Mouse (Mus musculus) heart, postnatal 0 days (tissue): Measurements from ENCODE around the gene Mapre1. TPM values are rescaled to one million over a fixed set of nuclear protein-coding genes. Genes with fewer than 3 reads are reported as not detected.

ENCODE experiments used
- ATAC-seq: fragments of 200-750 bp; cut with Nextera tagmentation; 2 replicates; pipeline ENCODE4 v1.8.0; 2017; ENCODE audit warnings: low read depth, moderate number of reproducible peaks, moderate library complexity; ENCODE audit not compliant: insufficient read depth
- DNase-seq: peaks from one replicate; pipeline ENCODE4 v3.0.0-alpha.2; 2016; ENCODE audit warnings: low spot score
- H3K27ac ChIP-seq: fragments of 300-500 bp; sonication (generic); 2 replicates; pipeline ENCODE4 v1.5.1; 2014; ENCODE audit warnings: low read depth, mild to moderate bottlenecking
- H3K27me3 ChIP-seq: fragments of 300-500 bp; sonication (generic); 2 replicates; pipeline ENCODE4 v1.6.1; 2014; ENCODE audit warnings: low read length, mixed read lengths; ENCODE audit not compliant: control insufficient read depth, insufficient read depth
- H3K36me3 ChIP-seq: fragments of 300-500 bp; sonication (generic); replicated peaks from 2 replicates; pipeline ENCODE4 v1.6.1; 2014; ENCODE audit warnings: low read length, mixed read lengths; ENCODE audit not compliant: control insufficient read depth, insufficient read depth
- H3K4me1 ChIP-seq: fragments of 300-500 bp; sonication (generic); 2 replicates; pipeline ENCODE4 v1.6.1; 2014; ENCODE audit warnings: antibody characterized with exemption; ENCODE audit not compliant: control insufficient read depth, insufficient read depth
- H3K4me2 ChIP-seq: fragments of 300-500 bp; sonication (generic); 2 replicates; pipeline ENCODE4 v1.6.1; 2014; ENCODE audit warnings: low read depth, mild to moderate bottlenecking, low read length, moderate library complexity
- H3K4me3 ChIP-seq: fragments of 300-500 bp; sonication (generic); 2 replicates; pipeline ENCODE4 v1.5.1; 2014; ENCODE audit warnings: low read depth, low read length
- H3K9ac ChIP-seq: fragments of 300-500 bp; sonication (generic); replicated peaks from 2 replicates; pipeline ENCODE4 v1.6.1; 2014; ENCODE audit warnings: low read depth, low read length, mixed read lengths
- H3K9me3 ChIP-seq: fragments of 300-500 bp; sonication (generic); replicated peaks from 2 replicates; pipeline ENCODE4 v1.6.1; 2016; ENCODE audit warnings: low read length; ENCODE audit not compliant: control insufficient read depth
- CTCF ChIP-seq: IDR thresholded peaks from 2 replicates; pipeline ENCODE4 v1.5.1; 2016; ENCODE audit warnings: antibody characterized with exemption, control low read depth, low read depth
- EP300 ChIP-seq: IDR thresholded peaks from 2 replicates; pipeline ENCODE4 v1.6.1; 2016; ENCODE audit warnings: antibody characterized with exemption, low read depth
- WGBS: fragments of 180-500 bp; shearing (Covaris S2); extraction: QIAGEN DNeasy Blood & Tissue Kit; methylation state at CpG from one replicate; pipeline ENCODE4 v1.1.7; 2014; 5-methylcytosine and 5-hydroxymethylcytosine counted together
- polyA plus RNA-seq: library from polyadenylated mRNA; unstranded; fragments of >200 nt; fragmentation: Nextera tagmentation; extraction: Ambion mirVana; gene quantifications from 2 replicates; pipeline ENCODE4 v1.2.1, GENCODE M21; 2015
- total RNA-seq: library from RNA; depleted of rRNA; stranded (reverse); fragments of >200 nt; gene quantifications from 2 replicates; pipeline ENCODE4 v1.2.3, GENCODE M21; 2014; ENCODE audit warnings: low replicate concordance; rRNA removed

Mapre1 gene
- total and polyA plus RNA-seq, 2 experiments from 2014 or later = 36.8 to 208 TPM

DNA sequence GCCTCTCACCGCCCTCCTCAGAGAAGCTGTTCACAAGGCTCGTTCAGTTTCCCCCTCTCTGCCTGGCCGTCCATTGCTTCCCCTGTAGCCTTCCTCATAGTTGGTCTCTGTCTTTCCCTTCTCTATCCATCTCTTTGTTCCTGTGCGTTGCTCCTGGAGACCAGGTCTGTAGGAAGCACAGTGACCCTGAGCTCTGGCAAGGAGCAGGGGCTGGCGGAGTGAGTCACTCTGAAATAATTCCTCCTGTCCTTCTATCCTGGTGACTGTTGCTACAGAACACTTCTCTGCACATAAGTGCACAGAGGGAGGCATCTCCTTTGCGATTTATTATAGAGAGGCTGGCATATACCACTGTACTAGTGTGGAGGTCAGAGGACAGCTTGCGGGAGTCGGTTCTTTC is 67.1 kb downstream of the Mapre1 start:
- Histone ChIP-seq H3K9me3 (no peaks in the 10 kb centered on the region), H3K36me3 (no peaks in the 10 kb centered on the region), H3K4me1 (no peaks in the 10 kb centered on the region), H3K27ac (no peak overlapping the region), H3K4me2 (no peak overlapping the region), H3K9ac (no peak overlapping the region), H3K27me3 (no peaks in the 10 kb centered on the region), H3K4me3 (no peak overlapping the region)
- TF ChIP-seq CTCF = no peak
- TF ChIP-seq EP300 = no peak
- DNase-seq = no peak
- no peak for ATAC-seq
- WGBS = 76% methylated on average over 8 of the region's 8 CpGs

DNA sequence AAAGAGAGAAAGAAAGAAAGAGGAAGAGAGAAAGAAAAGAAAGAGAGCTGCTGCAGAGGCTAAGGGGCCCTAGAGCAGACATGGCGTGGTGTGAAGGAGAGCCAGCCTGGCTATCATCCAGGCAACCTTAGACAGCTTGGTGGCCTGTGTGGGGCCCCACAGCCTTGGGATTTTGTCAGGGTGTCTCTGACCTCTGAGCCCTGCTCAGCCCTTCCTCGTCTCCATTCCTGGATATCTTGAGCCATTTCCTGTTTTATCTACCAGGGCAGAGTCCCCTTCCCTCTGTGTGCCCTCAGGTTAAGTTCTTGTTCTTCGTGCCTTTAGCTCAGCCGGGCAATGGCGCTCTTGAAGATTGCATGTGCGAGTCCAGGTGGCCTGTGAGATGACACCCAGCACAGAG is 67.8 kb downstream of the Mapre1 start:
- no peaks in the 10 kb centered on the region for H3K4me1 ChIP-seq
- no peaks in the 10 kb centered on the region for H3K36me3 ChIP-seq
- H3K4me2 ChIP-seq = no peak overlapping the region
- ATAC-seq (no peak), DNase-seq (no peak)
- H3K9me3 ChIP-seq = no peaks in the 10 kb centered on the region
- no peak overlapping the region for H3K4me3 ChIP-seq
- H3K27me3 ChIP-seq = no peaks in the 10 kb centered on the region
- WGBS = 62% methylated on average over 6 of the region's 6 CpGs
- H3K9ac ChIP-seq = no peak overlapping the region
- TF ChIP-seq EP300 (no peak), CTCF (no peak)
- H3K27ac ChIP-seq = no peak overlapping the region

DNA sequence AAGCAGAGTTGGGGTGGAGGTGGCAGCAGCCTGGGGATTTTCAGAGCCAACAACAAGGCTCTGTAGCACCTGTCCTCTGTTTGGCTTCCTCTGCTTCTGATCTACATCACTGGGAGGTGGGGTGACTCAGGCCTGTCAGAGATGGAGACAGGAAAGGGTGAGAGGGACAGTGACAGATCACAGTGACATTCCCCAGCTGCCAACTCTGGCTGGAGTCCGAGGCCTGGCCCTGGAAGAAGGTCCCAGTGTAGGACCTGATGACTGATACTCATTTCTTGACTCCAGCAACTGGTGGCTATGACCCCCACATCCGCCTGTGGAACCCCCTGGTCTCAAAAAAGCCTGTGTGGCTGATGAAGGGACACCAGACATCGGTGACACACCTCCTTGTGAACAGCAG is 68.8 kb downstream of the Mapre1 start:
- no peak overlapping the region for H3K4me3 ChIP-seq
- DNase-seq = no peak
- no peak overlapping the region for H3K9ac ChIP-seq
- no peak for ATAC-seq
- H3K27ac ChIP-seq = no peak overlapping the region
- WGBS = 33% methylated on average over 3 of the region's 3 CpGs
- H3K4me2 ChIP-seq = no peak overlapping the region
- H3K4me1 ChIP-seq = no peaks in the 10 kb centered on the region
- TF ChIP-seq EP300 (no peak), CTCF (no peak)
- H3K9me3 ChIP-seq = no peaks in the 10 kb centered on the region
- H3K27me3 ChIP-seq = no peaks in the 10 kb centered on the region
- H3K36me3 ChIP-seq = no peaks in the 10 kb centered on the region

DNA sequence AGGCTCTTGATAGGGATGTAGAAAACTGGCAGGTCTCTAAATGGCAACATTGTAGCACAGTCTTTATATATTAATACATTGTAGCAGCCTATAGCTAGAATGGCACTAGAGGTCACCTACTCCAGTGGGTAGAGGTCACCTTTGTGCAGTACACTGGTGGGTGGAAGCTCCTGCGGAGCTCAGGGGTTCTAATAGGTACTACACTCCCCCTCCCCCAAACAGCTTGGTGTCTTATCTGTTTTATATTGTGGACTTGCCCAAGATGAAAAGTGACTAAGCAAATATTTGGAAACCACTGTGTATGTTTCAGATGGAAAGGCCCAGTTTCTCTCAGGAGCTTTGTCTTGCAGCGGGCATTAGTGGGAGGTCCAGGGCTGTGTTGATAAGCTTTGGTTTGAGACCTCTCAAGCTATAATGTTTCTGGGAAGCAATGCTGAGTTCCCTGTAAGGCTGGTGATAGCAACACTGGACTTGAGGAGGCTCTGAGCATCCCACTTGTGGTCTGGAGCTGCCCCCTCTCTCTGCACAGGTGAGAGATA is 81.0 kb downstream of the Mapre1 start:
- Histone ChIP-seq H3K27me3 (no peaks in the 10 kb centered on the region), H3K4me3 (no peak overlapping the region), H3K36me3 (no peaks in the 10 kb centered on the region), H3K27ac (no peak overlapping the region), H3K9ac (no peak overlapping the region), H3K4me2 (no peak overlapping the region), H3K4me1 (no peaks in the 10 kb centered on the region), H3K9me3 (no peaks in the 10 kb centered on the region)
- no peak for TF ChIP-seq EP300
- 90% methylated on average over 2 of the region's 2 CpGs for WGBS
- no peak for ATAC-seq
- DNase-seq = no peak

Other genes starting within 250 kb of the Mapre1 start
- not detected in 2 replicates for gene 4930404H24Rik, start 248.5 kb upstream of the Mapre1 start, total RNA-seq
- 0.45 TPM in 1 of 2 replicates, not detected in the other for gene 4930404H24Rik, start 248.5 kb upstream of the Mapre1 start, polyA plus RNA-seq
- 10.2 and 13.1 TPM in 2 replicates for gene Nol4l, start 211.3 kb upstream of the Mapre1 start, total RNA-seq
- 4.3 TPM in 2 replicates for gene Nol4l, start 211.3 kb upstream of the Mapre1 start, polyA plus RNA-seq
- gene Commd7, start 108.5 kb upstream of the Mapre1 start, total RNA-seq = 10.5 and 12.2 TPM in 2 replicates
- 45.5 and 47.3 TPM in 2 replicates for gene Commd7, start 108.5 kb upstream of the Mapre1 start, polyA plus RNA-seq
- gene Dnmt3b, start 91.8 kb upstream of the Mapre1 start, total RNA-seq = 0.62 and 1.4 TPM in 2 replicates
- 1.7 and 1.8 TPM in 2 replicates for gene Dnmt3b, start 91.8 kb upstream of the Mapre1 start, polyA plus RNA-seq
- not detected in 2 replicates for gene Dnmt3c, start 44.6 kb upstream of the Mapre1 start, total RNA-seq
- 0.05 TPM in 1 of 2 replicates, not detected in the other for gene Dnmt3c, start 44.6 kb upstream of the Mapre1 start, polyA plus RNA-seq
- not detected in 2 replicates for gene Efcab8, start 38.7 kb downstream of the Mapre1 start, total RNA-seq
- 0.05 TPM in 1 of 2 replicates, not detected in the other for gene Efcab8, start 38.7 kb downstream of the Mapre1 start, polyA plus RNA-seq
- not detected in 2 replicates for gene Sun5, start 129.8 kb downstream of the Mapre1 start, total RNA-seq
- not detected in 2 replicates for gene Sun5, start 129.8 kb downstream of the Mapre1 start, polyA plus RNA-seq
- gene Bpifb2, start 133.8 kb downstream of the Mapre1 start, total RNA-seq = not detected in 2 replicates
- gene Bpifb2, start 133.8 kb downstream of the Mapre1 start, polyA plus RNA-seq = not detected in 2 replicates
- not detected in 2 replicates for gene Bpifb6, start 159.1 kb downstream of the Mapre1 start, total RNA-seq
- not detected in 2 replicates for gene Bpifb6, start 159.1 kb downstream of the Mapre1 start, polyA plus RNA-seq
- gene Bpifb3, start 177.0 kb downstream of the Mapre1 start, total RNA-seq = not detected in 2 replicates
- not detected in 2 replicates for gene Bpifb3, start 177.0 kb downstream of the Mapre1 start, polyA plus RNA-seq
- not detected in 2 replicates for gene Bpifb4, start 196.9 kb downstream of the Mapre1 start, total RNA-seq
- not detected in 2 replicates for gene Bpifb4, start 196.9 kb downstream of the Mapre1 start, polyA plus RNA-seq
- not detected in 2 replicates for gene Bpifa6, start 233.7 kb downstream of the Mapre1 start, total RNA-seq
- not detected in 2 replicates for gene Bpifa6, start 233.7 kb downstream of the Mapre1 start, polyA plus RNA-seq